Mouse (Mus musculus) ovary, postnatal 14 days (tissue): ENCODE measurements around the gene Zfp184.

Experiments
- DNase-seq: peaks from one replicate; pipeline ENCODE4 v3.0.0; 2022; ENCODE audit warnings: low spot score

The Zfp184 gene

GRCm38 (mm10) chr13:21993957-21994738 is 49.3 kb downstream of the Zfp184 start:
- DNase-seq, result no peak

- DNase-seq, result no peak
These were observed 50.0 kb downstream of the Zfp184 start for GRCm38 (mm10) chr13:21994896-21995295.

- DNase-seq, result peak; percentile 21
These were observed 50.5 kb downstream of the Zfp184 start for GRCm38 (mm10) chr13:21995331-21995914.

- no peak for DNase-seq
These were observed 51.4 kb downstream of the Zfp184 start for GRCm38 (mm10) chr13:21996101-21996839.

GRCm38 (mm10) chr13:21996840-21997185 is 51.9 kb downstream of the Zfp184 start:
- no peak for DNase-seq

GRCm38 (mm10) chr13:21997201-21997820 is 52.4 kb downstream of the Zfp184 start:
- no peak for DNase-seq

GRCm38 (mm10) chr13:21997821-21998220 is 52.9 kb downstream of the Zfp184 start:
- DNase-seq, result no peak

GRCm38 (mm10) chr13:21998412-21998811 is 53.5 kb downstream of the Zfp184 start:
- DNase-seq, result no peak

- DNase-seq, result no peak
These were observed 54.3 kb downstream of the Zfp184 start for GRCm38 (mm10) chr13:21999147-21999546.

GRCm38 (mm10) chr13:22001346-22001745 is 56.5 kb downstream of the Zfp184 start:
- DNase-seq, result no peak

GRCm38 (mm10) chr13:22001823-22002222 is 56.9 kb downstream of the Zfp184 start:
- no peak for DNase-seq

GRCm38 (mm10) chr13:22005605-22006333 is 60.9 kb downstream of the Zfp184 start:
- no peak for DNase-seq

GRCm38 (mm10) chr13:22006334-22007120 is 61.6 kb downstream of the Zfp184 start:
- no peak for DNase-seq

- DNase-seq, result no peak
These were observed 62.2 kb downstream of the Zfp184 start for GRCm38 (mm10) chr13:22007121-22007510.

- no peak for DNase-seq
These were observed 63.0 kb downstream of the Zfp184 start for GRCm38 (mm10) chr13:22007872-22008271.

GRCm38 (mm10) chr13:22008707-22009106 is 63.8 kb downstream of the Zfp184 start:
- DNase-seq, result no peak

- DNase-seq, result no peak
These were observed 64.7 kb downstream of the Zfp184 start, which contains the start of gene Prss16 for GRCm38 (mm10) chr13:22009642-22010041. Gene Prss16, minus strand, starts transcription at chr13:22009742.
